Mouse (Mus musculus) left cerebral cortex, adult 8-10 months (tissue): ENCODE measurements at regions not wholly inside any gene's neighbourhood (a gene's known extent, or its start where the extent isn't known, plus 50 kb on each side); places are given as distances from the start of the nearest gene placed in this dataset.
"Not testable (repeated sequence)": the region's sequence is repeated elsewhere in the genome, so short reads cannot be mapped to it uniquely, and the experiment has no call there.

Experiments
- DNase-seq, 2 experiments: peaks; one replicate each; pipeline ENCODE4 v3.0.0; 2022; ENCODE audit warnings: low spot score in 2 of 2

- no peak for DNase-seq
Measured at GRCm38 (mm10) chr12:32434506-32435002, 56.0 kb downstream of the Ccdc71l start.

- no peak for DNase-seq
Measured at GRCm38 (mm10) chr12:32435126-32435525, 56.6 kb downstream of the Ccdc71l start.

GRCm38 (mm10) chr12:32438209-32438608, 59.7 kb downstream of the Ccdc71l start:
- DNase-seq: no peak

GRCm38 (mm10) chr12:32444770-32445169, 66.3 kb downstream of the Ccdc71l start:
- DNase-seq: no peak

GRCm38 (mm10) chr12:32445874-32446273, 67.4 kb downstream of the Ccdc71l start:
- no peak for DNase-seq

GRCm38 (mm10) chr12:32449373-32449772, 70.9 kb downstream of the Ccdc71l start:
- no peak for DNase-seq

- peak in 1 of 2 experiments; percentile 8 for DNase-seq
Measured at GRCm38 (mm10) chr12:32451226-32451625, 72.7 kb downstream of the Ccdc71l start.

- no peak for DNase-seq
Measured at GRCm38 (mm10) chr12:32454794-32455193, 76.3 kb downstream of the Ccdc71l start.

GRCm38 (mm10) chr12:32455231-32455630, 76.7 kb downstream of the Ccdc71l start:
- not testable (repeated sequence) for DNase-seq

- DNase-seq: no peak
Measured at GRCm38 (mm10) chr12:32455913-32456312, 77.4 kb downstream of the Ccdc71l start.

- DNase-seq: no peak
Measured at GRCm38 (mm10) chr12:32456796-32457195, 78.3 kb downstream of the Ccdc71l start.

GRCm38 (mm10) chr12:32458386-32458785, 79.9 kb downstream of the Ccdc71l start:
- DNase-seq: no peak

- no peak for DNase-seq
Measured at GRCm38 (mm10) chr12:32460330-32460998, 82.0 kb downstream of the Ccdc71l start.

GRCm38 (mm10) chr12:32465371-32465770, 86.9 kb downstream of the Ccdc71l start:
- peak in 1 of 2 experiments; percentile 14 for DNase-seq

- no peak for DNase-seq
Measured at GRCm38 (mm10) chr12:32469863-32470262, 91.4 kb downstream of the Ccdc71l start.

- no peak for DNase-seq
Measured at GRCm38 (mm10) chr12:32479451-32479850, 100.9 kb downstream of the Ccdc71l start.

- no peak for DNase-seq
Measured at GRCm38 (mm10) chr12:32480268-32480667, 101.8 kb downstream of the Ccdc71l start.

- DNase-seq: no peak
Measured at GRCm38 (mm10) chr12:32481051-32481450, 102.5 kb downstream of the Ccdc71l start.

GRCm38 (mm10) chr12:32482343-32482742, 103.8 kb downstream of the Ccdc71l start:
- no peak for DNase-seq

- DNase-seq: no peak
Measured at GRCm38 (mm10) chr12:32482777-32483176, 104.3 kb downstream of the Ccdc71l start.

GRCm38 (mm10) chr12:32486246-32486645, 107.7 kb downstream of the Ccdc71l start:
- DNase-seq: no peak

GRCm38 (mm10) chr12:32486729-32487128, 108.2 kb downstream of the Ccdc71l start:
- DNase-seq: no peak

GRCm38 (mm10) chr12:32487883-32488577, 109.5 kb downstream of the Ccdc71l start:
- DNase-seq: no peak
